Mouse (Mus musculus) liver, embryonic 11.5 days (tissue): ENCODE results near the gene Tns3. TPM values are rescaled to one million over a fixed set of nuclear protein-coding genes. Genes with fewer than 3 reads are reported as not detected.
A peak's percentile ranks its signal among the peaks of the same experiment; 100 is the strongest.

Experiments
- ATAC-seq: fragments of 200-750 bp; cut with Nextera tagmentation; replicated peaks from 2 replicates; pipeline ENCODE4 v1.8.0; 2017; ENCODE audit warnings: moderate number of reproducible peaks, mild to moderate bottlenecking, moderate TSS enrichment, moderate library complexity; ENCODE audit not compliant: low FRiP score
- DNase-seq: peaks from one replicate; pipeline ENCODE4 v3.0.0-alpha.2; 2017; ENCODE audit warnings: low spot score
- H3K27ac ChIP-seq: fragments of 300-500 bp; sonication (generic); 2 replicates; pipeline ENCODE4 v1.5.1; 2014; ENCODE audit warnings: mild to moderate bottlenecking, low read depth, low read length, control low read depth
- H3K27me3 ChIP-seq: fragments of 300-500 bp; sonication (generic); replicated peaks from 2 replicates; pipeline ENCODE4 v1.6.1; 2014; ENCODE audit warnings: low read length, mixed read lengths; ENCODE audit not compliant: control insufficient read depth, insufficient read depth
- H3K36me3 ChIP-seq: fragments of 300-500 bp; sonication (generic); 2 replicates; pipeline ENCODE4 v1.6.1; 2014; ENCODE audit warnings: mild to moderate bottlenecking, low read length, moderate library complexity, mixed read lengths; ENCODE audit not compliant: control insufficient read depth, insufficient read depth
- H3K4me1 ChIP-seq: fragments of 300-500 bp; sonication (generic); replicated peaks from 2 replicates; pipeline ENCODE4 v1.6.1; 2014; ENCODE audit warnings: low read length, mixed read lengths; ENCODE audit not compliant: control insufficient read depth, insufficient read depth
- H3K4me2 ChIP-seq: fragments of 300-500 bp; sonication (generic); 2 replicates; pipeline ENCODE4 v1.6.1; 2014; ENCODE audit warnings: mild to moderate bottlenecking, control low read depth, moderate library complexity
- H3K4me3 ChIP-seq: fragments of 300-500 bp; sonication (generic); 2 replicates; pipeline ENCODE4 v1.5.1; 2014; ENCODE audit warnings: low read depth, low read length, control low read depth
- H3K9ac ChIP-seq: fragments of 300-500 bp; sonication (generic); 2 replicates; pipeline ENCODE4 v1.6.1; 2014; ENCODE audit warnings: low read depth, low read length, control low read depth
- H3K9me3 ChIP-seq: fragments of 300-500 bp; sonication (generic); 2 replicates; pipeline ENCODE4 v1.6.1; 2016; ENCODE audit warnings: low read length, inconsistent platforms, mixed read lengths; ENCODE audit not compliant: control insufficient read depth
- WGBS: fragments of 180-500 bp; shearing (Covaris S2); extraction: QIAGEN DNeasy Blood & Tissue Kit; methylation state at CpG from one replicate; pipeline ENCODE4 v1.1.7; 2014; 5-methylcytosine and 5-hydroxymethylcytosine counted together
- polyA plus RNA-seq: library from polyadenylated mRNA; unstranded; fragments of >200 nt; fragmentation: Nextera tagmentation; extraction: Ambion mirVana; gene quantifications from 2 replicates; pipeline ENCODE4 v1.2.1, GENCODE M21; 2014

Gene Tns3
- polyA plus RNA-seq, 1 experiment from 2014 or later: 9.8 TPM

GRCm38 (mm10) chr11:8699777-8700176 lies 35.4 kb upstream of the Tns3 start:
- no peaks in the 10 kb centered on the region for H3K27me3 ChIP-seq
- H3K36me3 ChIP-seq: no peaks in the 10 kb centered on the region
- 76% methylated on average over 5 of the region's 5 CpGs for WGBS
- no peak overlapping the region for H3K4me2 ChIP-seq
- no peak overlapping the region for H3K27ac ChIP-seq
- no peak for ATAC-seq
- no peak overlapping the region for H3K9ac ChIP-seq
- H3K4me1 ChIP-seq: peaks cover 16% of the 10 kb centered on the region
- H3K9me3 ChIP-seq: no peaks in the 10 kb centered on the region
- no peak for DNase-seq
- H3K4me3 ChIP-seq: no peak overlapping the region

GRCm38 (mm10) chr11:8697670-8698069 lies 33.3 kb upstream of the Tns3 start:
- Histone ChIP-seq H3K27ac (no peak overlapping the region), H3K27me3 (no peaks in the 10 kb centered on the region), H3K9me3 (no peaks in the 10 kb centered on the region), H3K4me1 (peaks cover 23% of the 10 kb centered on the region), H3K4me3 (no peak overlapping the region), H3K36me3 (no peaks in the 10 kb centered on the region), H3K9ac (no peak overlapping the region), H3K4me2 (no peak overlapping the region)
- WGBS: 81% methylated on average over 3 of the region's 3 CpGs
- DNase-seq: no peak
- ATAC-seq: no peak

GRCm38 (mm10) chr11:8694096-8694495 lies 29.8 kb upstream of the Tns3 start:
- no peak for DNase-seq
- Histone ChIP-seq H3K4me3 (no peak overlapping the region), H3K36me3 (no peaks in the 10 kb centered on the region), H3K4me2 (no peak overlapping the region), H3K27ac (no peak overlapping the region), H3K9me3 (no peaks in the 10 kb centered on the region), H3K27me3 (no peaks in the 10 kb centered on the region), H3K4me1 (peaks cover 16% of the 10 kb centered on the region), H3K9ac (no peak overlapping the region)
- no peak for ATAC-seq
- 88% methylated on average over 5 of the region's 5 CpGs for WGBS

GRCm38 (mm10) chr11:8692536-8693471 lies 28.5 kb upstream of the Tns3 start:
- peak overlapping the region; percentile 62 for H3K27ac ChIP-seq
- peak; percentile 49; the same call in 1 of the 2 replicates for ATAC-seq
- H3K4me3 ChIP-seq: no peak overlapping the region
- 35% methylated on average over 16 of the region's 16 CpGs for WGBS
- no peaks in the 10 kb centered on the region for H3K27me3 ChIP-seq
- no peaks in the 10 kb centered on the region for H3K9me3 ChIP-seq
- peaks cover 16% of the 10 kb centered on the region for H3K4me1 ChIP-seq
- no peak overlapping the region for H3K9ac ChIP-seq
- no peaks in the 10 kb centered on the region for H3K36me3 ChIP-seq
- no peak for DNase-seq
- peak overlapping the region; percentile 17 for H3K4me2 ChIP-seq

- H3K9ac ChIP-seq: no peak overlapping the region
- no peak overlapping the region for H3K4me2 ChIP-seq
- H3K4me3 ChIP-seq: no peak overlapping the region
- no peak for DNase-seq
- peaks cover 16% of the 10 kb centered on the region for H3K4me1 ChIP-seq
- WGBS: 43% methylated on average over 6 of the region's 6 CpGs
- H3K27ac ChIP-seq: no peak overlapping the region
- no peak for ATAC-seq
- H3K9me3 ChIP-seq: no peaks in the 10 kb centered on the region
- no peaks in the 10 kb centered on the region for H3K36me3 ChIP-seq
- no peaks in the 10 kb centered on the region for H3K27me3 ChIP-seq
Measured at GRCm38 (mm10) chr11:8692162-8692535, 27.8 kb upstream of the Tns3 start.

- no peak overlapping the region for H3K4me2 ChIP-seq
- H3K9ac ChIP-seq: no peak overlapping the region
- WGBS: 61% methylated on average over 4 of the region's 4 CpGs
Measured at GRCm38 (mm10) chr11:8691605-8692004, 27.3 kb upstream of the Tns3 start.

GRCm38 (mm10) chr11:8690633-8691032 lies 26.3 kb upstream of the Tns3 start:
- no peak for ATAC-seq

More at GRCm38 (mm10) chr11:8691605-8692004, 27.3 kb upstream of the Tns3 start:
- H3K9me3 ChIP-seq: no peaks in the 10 kb centered on the region
- no peak for DNase-seq
- peaks cover 16% of the 10 kb centered on the region for H3K4me1 ChIP-seq
- ATAC-seq: no peak
- H3K27ac ChIP-seq: no peak overlapping the region
- no peaks in the 10 kb centered on the region for H3K36me3 ChIP-seq
- no peaks in the 10 kb centered on the region for H3K27me3 ChIP-seq
- H3K4me3 ChIP-seq: no peak overlapping the region

GRCm38 (mm10) chr11:8689515-8689914 lies 25.2 kb upstream of the Tns3 start:
- no peak for DNase-seq

More at GRCm38 (mm10) chr11:8690633-8691032, 26.3 kb upstream of the Tns3 start:
- Histone ChIP-seq H3K27ac (no peak overlapping the region), H3K27me3 (no peaks in the 10 kb centered on the region), H3K4me3 (no peak overlapping the region), H3K4me2 (no peak overlapping the region), H3K9ac (no peak overlapping the region), H3K36me3 (no peaks in the 10 kb centered on the region), H3K4me1 (peaks cover 16% of the 10 kb centered on the region), H3K9me3 (no peaks in the 10 kb centered on the region)
- WGBS: 58% methylated on average over 4 of the region's 4 CpGs
- no peak for DNase-seq

GRCm38 (mm10) chr11:8688907-8689306 lies 24.6 kb upstream of the Tns3 start:
- H3K36me3 ChIP-seq: no peaks in the 10 kb centered on the region
- 63% methylated on average over 8 of the region's 8 CpGs for WGBS
- no peak overlapping the region for H3K4me2 ChIP-seq
- DNase-seq (no peak), ATAC-seq (no peak)
- no peaks in the 10 kb centered on the region for H3K9me3 ChIP-seq
- H3K27me3 ChIP-seq: no peaks in the 10 kb centered on the region
- no peak overlapping the region for H3K9ac ChIP-seq
- H3K4me1 ChIP-seq: peaks cover 16% of the 10 kb centered on the region
- no peak overlapping the region for H3K4me3 ChIP-seq
- peak overlapping the region; percentile 49 for H3K27ac ChIP-seq

More at GRCm38 (mm10) chr11:8689515-8689914, 25.2 kb upstream of the Tns3 start:
- H3K36me3 ChIP-seq: no peaks in the 10 kb centered on the region
- peak overlapping the region; percentile 49 for H3K27ac ChIP-seq
- no peak overlapping the region for H3K9ac ChIP-seq
- H3K4me2 ChIP-seq: peak overlapping the region; percentile 23; the same call in 1 of the 2 replicates
- WGBS: 54% methylated on average over 7 of the region's 7 CpGs
- H3K27me3 ChIP-seq: no peaks in the 10 kb centered on the region
- H3K4me1 ChIP-seq: peaks cover 16% of the 10 kb centered on the region
- H3K4me3 ChIP-seq: no peak overlapping the region
- no peaks in the 10 kb centered on the region for H3K9me3 ChIP-seq
- ATAC-seq: no peak
